ENCODE assay signal across 31 mouse cellular contexts in the genomic region with DNA sequence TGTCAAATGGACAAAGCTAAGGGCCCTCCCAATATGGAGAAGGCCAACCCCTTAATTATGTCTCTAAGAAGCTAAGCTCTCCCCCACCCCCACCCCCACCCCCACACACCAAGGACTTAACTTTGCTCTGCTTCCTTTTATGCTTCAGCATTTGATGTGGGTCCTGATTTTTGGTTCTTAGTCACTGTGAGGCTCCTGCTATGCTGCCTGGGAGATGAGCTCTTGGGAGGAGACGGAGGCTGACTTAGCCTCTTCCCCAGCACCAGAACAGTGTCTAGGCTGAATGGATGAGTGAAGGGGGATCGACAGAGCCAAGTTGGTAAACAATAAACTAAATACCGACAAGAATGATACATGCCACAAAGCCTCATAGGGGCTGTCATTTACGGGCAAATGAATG. TPM values are rescaled to one million over a fixed set of nuclear protein-coding genes. Genes with fewer than 3 reads are reported as not detected.
DNase-seq lines count a peak whose midpoint lies in the region; ATAC-seq lines count a peak whose summit lies in the region.
"Had no signal": no experiment of that assay in that cellular context is flagged by ENCODE, and none has a peak within 500 bp of the region (broad histone marks: within the 10 kb centered on the region; RNA-seq: fewer than 3 reads in every experiment).

No protein-coding gene starts in this region.

- peak overlapping the region; percentile 35; the same call in 1 of the 2 replicates for H3K27ac ChIP-seq in forebrain, embryonic 10.5 days
- no peak overlapping the region for H3K27ac ChIP-seq in forebrain, embryonic 16.5 days (ENCODE audit: low read length)
- H3K27ac ChIP-seq: heart, adult 2 months; hindbrain, embryonic 13.5 days; layer of hippocampus, adult 2 months; limb, embryonic 13.5 days; lung, embryonic 15.5 days; neural tube, embryonic 12.5 days; stomach, postnatal 0 days had no signal

- H3K9me3 ChIP-seq in forebrain, embryonic 10.5 days = no peaks in the 10 kb centered on the region
- no peaks in the 10 kb centered on the region for H3K9me3 ChIP-seq in forebrain, embryonic 16.5 days (ENCODE audit: control insufficient read depth, low read length)
- H3K9me3 ChIP-seq: heart, embryonic 12.5 days; hindbrain, embryonic 13.5 days; limb, embryonic 13.5 days; lung, embryonic 15.5 days; neural tube, embryonic 12.5 days had no signal

- WGBS in forebrain, embryonic 10.5 days = 61% methylated on average over 4 of the region's 4 CpGs
- WGBS in forebrain, embryonic 16.5 days = 35% methylated on average over 4 of the region's 4 CpGs

- no peak for ATAC-seq in forebrain, embryonic 16.5 days
- ATAC-seq: forebrain, embryonic 14.5 days; midbrain, embryonic 16.5 days had no signal

- H3K27me3 ChIP-seq in forebrain, embryonic 10.5 days (ENCODE audit: poor library complexity, severe bottlenecking) = no peaks in the 10 kb centered on the region
- no peaks in the 10 kb centered on the region for H3K27me3 ChIP-seq in forebrain, embryonic 16.5 days (replicated peaks; ENCODE audit: control insufficient read depth, insufficient read depth, low read length)
- H3K27me3 ChIP-seq: heart, embryonic 12.5 days; hindbrain, embryonic 13.5 days; limb, embryonic 13.5 days; lung, embryonic 15.5 days; neural tube, embryonic 12.5 days had no signal

- H3K36me3 ChIP-seq in forebrain, embryonic 10.5 days (replicated peaks) = no peaks in the 10 kb centered on the region
- no peaks in the 10 kb centered on the region for H3K36me3 ChIP-seq in forebrain, embryonic 16.5 days (ENCODE audit: control insufficient read depth, insufficient read depth)
- H3K36me3 ChIP-seq: heart, embryonic 12.5 days; hindbrain, embryonic 13.5 days; limb, embryonic 13.5 days; lung, embryonic 15.5 days; neural tube, embryonic 12.5 days had no signal

- no peak overlapping the region for H3K4me2 ChIP-seq in forebrain, embryonic 16.5 days (ENCODE audit: low read length)
- H3K4me2 ChIP-seq: heart, embryonic 12.5 days; hindbrain, embryonic 13.5 days; limb, embryonic 13.5 days; liver, embryonic 11.5 days; lung, embryonic 15.5 days; midbrain, embryonic 11.5 days; neural tube, embryonic 12.5 days had no signal

- H3K4me3 ChIP-seq in forebrain, embryonic 10.5 days = no peak overlapping the region
- no peak overlapping the region for H3K4me3 ChIP-seq in forebrain, embryonic 16.5 days (replicated peaks; ENCODE audit: low read length)
- H3K4me3 ChIP-seq: heart, adult 2 months; heart, embryonic 12.5 days; hindbrain, embryonic 13.5 days; layer of hippocampus, adult 2 months; limb, embryonic 13.5 days; lung, embryonic 15.5 days; neural tube, embryonic 12.5 days had no signal

- peaks cover 9% of the 10 kb centered on the region for H3K4me1 ChIP-seq in forebrain, embryonic 10.5 days
- H3K4me1 ChIP-seq in forebrain, embryonic 16.5 days (replicated peaks; ENCODE audit: control insufficient read depth, insufficient read depth, low read length) = no peaks in the 10 kb centered on the region
- H3K4me1 ChIP-seq: heart, embryonic 12.5 days; hindbrain, embryonic 13.5 days; lung, embryonic 15.5 days had no signal

- no peak for DNase-seq in forebrain, embryonic 10.5 days (ENCODE audit: extremely low spot score, low spot score)
- peak; percentile 27 for DNase-seq in thymus, postnatal 25 days
- no peak for DNase-seq in thymus, postnatal 36 days
- peak; percentile 39 for DNase-seq in T-cell, adult 2 months (ENCODE audit: low spot score)
- DNase-seq in adrenal gland, postnatal 14 days = no peak
- DNase-seq in spleen, postnatal 4 days (ENCODE audit: low spot score in 2 of 2) = no peak
- DNase-seq in heart, adult 11 months = no peak
- DNase-seq: adrenal gland, adult 8-10 months; cerebellum, adult 11 months; cerebellum, adult 9-10 months; cerebellum, postnatal 36 days; gastrocnemius, postnatal 36 days; heart, postnatal 4 days; kidney, adult 18-20 months; kidney, postnatal 36 days; right cerebral cortex, adult 18-20 months had no signal

- H3K9ac ChIP-seq in forebrain, embryonic 16.5 days (replicated peaks; ENCODE audit: low read depth, low read length) = no peak overlapping the region
- H3K9ac ChIP-seq: heart, embryonic 12.5 days; hindbrain, embryonic 13.5 days; limb, embryonic 13.5 days; lung, embryonic 15.5 days; neural tube, embryonic 12.5 days had no signal

RNA-seq across cellular contexts. Expression of gene Setx, which starts 27.2 kb away (rescaled TPM):
- 12.7 and 13.8 TPM in 2 replicates for polyA plus RNA-seq in forebrain, embryonic 10.5 days (2016; fragmentation: Nextera tagmentation; extraction: Ambion mirVana)
- polyA plus RNA-seq in forebrain, embryonic 16.5 days (2015; fragmentation: Nextera tagmentation; extraction: Ambion mirVana) = 14.4 and 16.5 TPM in 2 replicates
- 32.0 and 42.9 TPM in 2 replicates for total RNA-seq in adrenal gland, postnatal 14 days (2021)

RNA-seq across cellular contexts. Expression of gene Ttf1, which starts 36.7 kb away (rescaled TPM):
- polyA plus RNA-seq in forebrain, embryonic 10.5 days (2016; fragmentation: Nextera tagmentation; extraction: Ambion mirVana) = 11.4 and 13.6 TPM in 2 replicates
- 9.6 and 9.8 TPM in 2 replicates for polyA plus RNA-seq in forebrain, embryonic 16.5 days (2015; fragmentation: Nextera tagmentation; extraction: Ambion mirVana)
- 12.0 and 16.3 TPM in 2 replicates for total RNA-seq in adrenal gland, postnatal 14 days (2021)

RNA-seq across cellular contexts. Expression of gene Cfap77, which starts 41.9 kb away (rescaled TPM):
- polyA plus RNA-seq in forebrain, embryonic 10.5 days (2016; fragmentation: Nextera tagmentation; extraction: Ambion mirVana) = 0.67 and 0.74 TPM in 2 replicates
- polyA plus RNA-seq in forebrain, embryonic 16.5 days (2015; fragmentation: Nextera tagmentation; extraction: Ambion mirVana) = 0.20 TPM in 1 of 2 replicates, not detected in the other
- 0.41 and 0.93 TPM in 2 replicates for total RNA-seq in adrenal gland, postnatal 14 days (2021)
- total RNA-seq: gastrocnemius, adult 18-20 months; gastrocnemius, postnatal 36 days; heart, adult 2 months; megakaryocyte, adult 5-6 weeks had no signal

Comparison
In these comparisons a context has a peak if more than half of its experiments do, and no peak if none do; other contexts are left out.
1. DNase-seq: peak in thymus, postnatal 25 days (single experiment) and T-cell, adult 2 months (single experiment); none in forebrain, embryonic 10.5 days (single experiment), thymus, postnatal 36 days (0 of 2), adrenal gland, postnatal 14 days (single experiment), spleen, postnatal 4 days (0 of 2) and heart, adult 11 months (single experiment).